Mouse (Mus musculus): ENCODE measurements around the gene Gnb1. TPM values are rescaled to one million over a fixed set of nuclear protein-coding genes. Genes with fewer than 3 reads are reported as not detected.

The Gnb1 gene
- total and polyA plus RNA-seq, 3 experiments = 78.1 to 489 TPM; not detected in 1

DNA sequence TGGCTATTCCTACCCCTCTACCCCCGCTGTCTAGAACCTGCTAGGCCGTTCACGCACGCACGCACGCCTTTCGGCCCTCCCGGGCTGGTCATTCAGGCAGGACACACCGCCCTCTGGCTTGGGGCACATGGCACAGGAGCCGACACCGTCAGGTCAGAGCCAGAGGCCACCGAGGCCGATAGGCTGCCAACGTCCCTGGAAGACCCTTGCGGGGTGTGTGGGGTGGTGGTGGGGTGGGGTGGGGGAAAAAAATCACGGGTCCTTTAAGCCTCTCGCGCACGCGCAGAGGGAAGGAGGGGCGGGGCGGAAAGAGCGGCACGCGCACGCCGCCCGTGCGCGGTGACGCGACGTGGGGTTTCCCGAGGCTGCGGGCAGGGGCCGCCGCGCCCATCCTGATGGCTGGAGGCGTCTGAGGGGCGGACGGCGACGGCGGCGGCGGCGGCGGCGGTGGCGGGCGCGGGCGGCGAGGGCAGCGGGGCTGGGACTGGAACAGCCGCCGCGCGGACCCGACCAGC, at the start of gene Gnb1 (continued):
- TF ChIP-seq TBP (IDR thresholded peaks at IDR 0.05; ENCODE audit: low read depth, low read length) (0 out of 2 replicates have a peak, but pooled peaks have one; percentile 46), ETS1 (IDR thresholded peaks at IDR 0.05; ENCODE audit: low read depth, low read length) (peak; percentile 46; the same call in 1 of the 2 replicates), ZMIZ1 (IDR thresholded peaks at IDR 0.05; ENCODE audit: low read depth, low read length) (peak; percentile 54; the same call in 1 of the 2 replicates)

- Histone ChIP-seq H3K4me1 (ENCODE audit: control insufficient read depth in 1 of 2, insufficient read depth in 2 of 2, low read length in 2 of 2) (no peaks in the 10 kb centered on the region), H3K36me3 (ENCODE audit: control insufficient read depth in 1 of 2, insufficient read depth in 2 of 2, low read length in 2 of 2) (no peaks in the 10 kb centered on the region), H3K9ac (ENCODE audit: control insufficient read depth, low read depth, low read length, poor library complexity, severe bottlenecking) (no peak overlapping the region), H3K27me3 (ENCODE audit: control insufficient read depth in 1 of 2, insufficient read depth in 2 of 2, low read length in 2 of 2) (no peaks in the 10 kb centered on the region; a peak in 1 of 4 replicates), H3K27ac (ENCODE audit: control insufficient read depth, low read depth, low read length) (no peak overlapping the region), H3K4me3 (ENCODE audit: control insufficient read depth in 1 of 2, insufficient read depth in 1 of 2, low read depth in 2 of 2, low read length in 2 of 2) (no peak overlapping the region), H3K9me3 (replicated peaks; ENCODE audit: insufficient read depth, low read length) (no peaks in the 10 kb centered on the region), H3K79me2 (ENCODE audit: control insufficient read depth, insufficient read depth, low read length, poor library complexity) (no peaks in the 10 kb centered on the region)
- TF ChIP-seq CHD1 (IDR thresholded peaks at IDR 0.05; ENCODE audit: low read depth, low read length) = no peak
- no peak for TF ChIP-seq TBP (IDR thresholded peaks at IDR 0.05; ENCODE audit: low read depth, low read length)
- peak in 1 of 3 experiments; percentile 3; a peak in 1 of 6 replicates for TF ChIP-seq CTCF (IDR thresholded peaks at IDR 0.05 in 2 of 3, conservative IDR thresholded peaks at IDR 0.05 in 1 of 3; ENCODE audit: control insufficient read depth in 1 of 3, insufficient read depth in 1 of 3, low read depth in 2 of 3, low read length in 3 of 3, poor library complexity in 1 of 3, severe bottlenecking in 1 of 3)
- no peak for TF ChIP-seq RAD21 (IDR thresholded peaks at IDR 0.05; ENCODE audit: low read depth, low read length)
- DNase-seq (ENCODE audit: low read depth, low spot score) = no peak
Measured at GRCm38 (mm10) chr4:155442808-155443207, 48.4 kb upstream of the Gnb1 start.

- no peaks in the 10 kb centered on the region for H3K9me3 ChIP-seq (replicated peaks; ENCODE audit: insufficient read depth, low read length)
- H3K4me3 ChIP-seq (ENCODE audit: control insufficient read depth in 1 of 2, insufficient read depth in 1 of 2, low read depth in 2 of 2, low read length in 2 of 2) = no peak overlapping the region
- no peak overlapping the region for H3K27ac ChIP-seq (ENCODE audit: control insufficient read depth, low read depth, low read length)
- TF ChIP-seq TBP (IDR thresholded peaks at IDR 0.05; ENCODE audit: low read depth, low read length) (no peak), MXI1 (IDR thresholded peaks at IDR 0.05; ENCODE audit: low read depth, low read length) (no peak), POLR2AphosphoS5 (IDR thresholded peaks at IDR 0.05; ENCODE audit: borderline replicate concordance, low read depth, low read length) (no peak), POLR2A (IDR thresholded peaks at IDR 0.05; ENCODE audit: control insufficient read depth in 1 of 2, insufficient read depth in 1 of 2, low read depth in 1 of 2, low read length in 2 of 2, poor library complexity in 1 of 2) (no peak), SMC3 (IDR thresholded peaks at IDR 0.05; ENCODE audit: low read depth, low read length) (no peak), ZMIZ1 (IDR thresholded peaks at IDR 0.05; ENCODE audit: low read depth, low read length) (no peak), ELF1 (IDR thresholded peaks at IDR 0.05; ENCODE audit: low read depth, low read length) (no peak), MEF2A (IDR thresholded peaks at IDR 0.05; ENCODE audit: extremely low read depth, insufficient replicate concordance, low read depth, low read length, poor library complexity, severe bottlenecking) (no peak)
- no peaks in the 10 kb centered on the region for H3K36me3 ChIP-seq (ENCODE audit: control insufficient read depth in 1 of 2, insufficient read depth in 2 of 2, low read length in 2 of 2)
- no peak for DNase-seq (ENCODE audit: low read depth, low spot score)
- H3K27me3 ChIP-seq (ENCODE audit: control insufficient read depth in 1 of 2, insufficient read depth in 2 of 2, low read length in 2 of 2) = no peaks in the 10 kb centered on the region; a peak in 1 of 4 replicates
- H3K4me1 ChIP-seq (ENCODE audit: control insufficient read depth in 1 of 2, insufficient read depth in 2 of 2, low read length in 2 of 2) = no peaks in the 10 kb centered on the region
- no peak overlapping the region for H3K9ac ChIP-seq (ENCODE audit: control insufficient read depth, low read depth, low read length, poor library complexity, severe bottlenecking)
- no peaks in the 10 kb centered on the region for H3K79me2 ChIP-seq (ENCODE audit: control insufficient read depth, insufficient read depth, low read length, poor library complexity)
Measured at GRCm38 (mm10) chr4:155451597-155451996, 39.6 kb upstream of the Gnb1 start.

Data from MEL (cell line).